Mouse (Mus musculus): ENCODE data around the gene Diaph3.

DNA sequence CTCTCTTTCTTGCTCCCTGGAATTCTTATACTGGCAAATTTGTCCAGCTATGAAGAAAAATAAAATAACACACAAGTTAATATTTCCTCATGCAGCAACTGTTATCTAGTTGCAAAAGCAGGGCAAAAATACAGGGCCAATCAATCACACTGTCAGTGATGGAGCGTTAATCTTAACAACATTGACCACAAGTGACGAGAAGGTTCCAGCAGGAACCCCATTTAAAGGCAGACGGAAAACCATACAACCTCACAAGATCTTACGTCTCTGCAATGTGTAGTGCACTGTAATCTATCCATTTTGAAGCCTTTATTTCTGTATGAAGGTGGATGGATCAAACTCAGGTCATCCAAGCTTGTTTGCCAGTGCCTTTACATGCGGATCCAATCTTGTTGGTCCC lies 49.9 kb downstream of the Diaph3 start:
- TF ChIP-seq CTCF (IDR thresholded peaks at IDR 0.05; ENCODE audit: low read depth) (no peak), EP300 (IDR thresholded peaks at IDR 0.05; ENCODE audit: low read depth) (no peak)

All from heart, postnatal 0 days (tissue).